Mouse (Mus musculus): ENCODE results near the gene Ppm1h. TPM values are rescaled to one million over a fixed set of nuclear protein-coding genes. Genes with fewer than 3 reads are reported as not detected.
A peak's percentile ranks its signal among the peaks of the same experiment; 100 is the strongest.

The Ppm1h gene
- total and polyA plus RNA-seq, 2 experiments from 2014 or later = 50.3 to 60.2 TPM

- Histone ChIP-seq H3K27me3 (ENCODE audit: insufficient read depth, low read length) (no peaks in the 10 kb centered on the region), H3K4me2 (ENCODE audit: low read depth, low read length) (no peak overlapping the region), H3K4me1 (ENCODE audit: insufficient read depth, low read length) (peaks cover 3% of the 10 kb centered on the region; the same call in 1 of the 2 replicates), H3K9me3 (ENCODE audit: low read length) (no peaks in the 10 kb centered on the region), H3K27ac (no peak overlapping the region), H3K9ac (replicated peaks; ENCODE audit: low read length) (no peak overlapping the region), H3K4me3 (ENCODE audit: low read length) (no peak overlapping the region), H3K36me3 (ENCODE audit: insufficient read depth, low read length) (peaks cover 5% of the 10 kb centered on the region)
- no peak for DNase-seq (ENCODE audit: low spot score)
- ATAC-seq = no peak
- TF ChIP-seq CTCF (IDR thresholded peaks at IDR 0.05; ENCODE audit: low read depth) = no peak
- WGBS = 58% methylated on average over 1 of the region's 1 CpGs
Measured at GRCm38 (mm10) chr10:122685297-122685696, 6.7 kb downstream of the Ppm1h start.

- TF ChIP-seq CTCF (IDR thresholded peaks at IDR 0.05; ENCODE audit: low read depth) = no peak
- H3K9ac ChIP-seq (replicated peaks; ENCODE audit: low read length) = no peak overlapping the region
- no peak overlapping the region for H3K4me3 ChIP-seq (ENCODE audit: low read length)
- H3K4me1 ChIP-seq (ENCODE audit: insufficient read depth, low read length) = peaks cover 3% of the 10 kb centered on the region; the same call in 1 of the 2 replicates
- no peaks in the 10 kb centered on the region for H3K27me3 ChIP-seq (ENCODE audit: insufficient read depth, low read length)
- no peaks in the 10 kb centered on the region for H3K9me3 ChIP-seq (ENCODE audit: low read length)
- 0 out of 2 replicates have a peak overlapping the region, but pooled peaks have one; percentile 11 for H3K27ac ChIP-seq
- DNase-seq (ENCODE audit: low spot score) = peak; percentile 60
- H3K36me3 ChIP-seq (ENCODE audit: insufficient read depth, low read length) = peaks cover 5% of the 10 kb centered on the region
- H3K4me2 ChIP-seq (ENCODE audit: low read depth, low read length) = no peak overlapping the region
- ATAC-seq = peak; percentile 74
- WGBS = 63% methylated on average over 19 of the region's 19 CpGs
Measured at GRCm38 (mm10) chr10:122685836-122686531, 7.4 kb downstream of the Ppm1h start.

GRCm38 (mm10) chr10:122690698-122691097 is 12.1 kb downstream of the Ppm1h start:
- H3K9me3 ChIP-seq (ENCODE audit: low read length) = no peaks in the 10 kb centered on the region
- 81% methylated on average over 6 of the region's 6 CpGs for WGBS

GRCm38 (mm10) chr10:122693158-122693777 is 14.7 kb downstream of the Ppm1h start:
- H3K4me2 ChIP-seq (ENCODE audit: low read depth, low read length) = 0 out of 2 replicates have a peak overlapping the region, but pooled peaks have one; percentile 14
- H3K9ac ChIP-seq (replicated peaks; ENCODE audit: low read length) = no peak overlapping the region
- ATAC-seq (peak; percentile 92), DNase-seq (ENCODE audit: low spot score) (peak; percentile 85)
- no peaks in the 10 kb centered on the region; the same call in 1 of the 2 replicates for H3K36me3 ChIP-seq (ENCODE audit: insufficient read depth, low read length)
- TF ChIP-seq CTCF (IDR thresholded peaks at IDR 0.05; ENCODE audit: low read depth) = no peak
- no peaks in the 10 kb centered on the region for H3K27me3 ChIP-seq (ENCODE audit: insufficient read depth, low read length)
- H3K27ac ChIP-seq = peak overlapping the region; percentile 63
- 43% methylated on average over 12 of the region's 12 CpGs for WGBS
- H3K9me3 ChIP-seq (ENCODE audit: low read length) = no peaks in the 10 kb centered on the region
- H3K4me1 ChIP-seq (ENCODE audit: insufficient read depth, low read length) = no peaks in the 10 kb centered on the region
- no peak overlapping the region for H3K4me3 ChIP-seq (ENCODE audit: low read length)

More at GRCm38 (mm10) chr10:122690698-122691097, 12.1 kb downstream of the Ppm1h start:
- Histone ChIP-seq H3K4me1 (ENCODE audit: insufficient read depth, low read length) (no peaks in the 10 kb centered on the region; the same call in 1 of the 2 replicates), H3K9ac (replicated peaks; ENCODE audit: low read length) (no peak overlapping the region), H3K36me3 (ENCODE audit: insufficient read depth, low read length) (peaks cover 5% of the 10 kb centered on the region), H3K27ac (no peak overlapping the region), H3K27me3 (ENCODE audit: insufficient read depth, low read length) (no peaks in the 10 kb centered on the region), H3K4me3 (ENCODE audit: low read length) (no peak overlapping the region), H3K4me2 (ENCODE audit: low read depth, low read length) (no peak overlapping the region)
- no peak for TF ChIP-seq CTCF (IDR thresholded peaks at IDR 0.05; ENCODE audit: low read depth)
- no peak for ATAC-seq
- DNase-seq (ENCODE audit: low spot score) = no peak

GRCm38 (mm10) chr10:122693911-122694618 is 15.5 kb downstream of the Ppm1h start:
- no peak for TF ChIP-seq CTCF (IDR thresholded peaks at IDR 0.05; ENCODE audit: low read depth)
- ATAC-seq = no peak
- Histone ChIP-seq H3K27ac (no peak overlapping the region; the same call in 1 of the 2 replicates), H3K27me3 (ENCODE audit: insufficient read depth, low read length) (no peaks in the 10 kb centered on the region), H3K4me3 (ENCODE audit: low read length) (no peak overlapping the region), H3K4me2 (ENCODE audit: low read depth, low read length) (no peak overlapping the region), H3K9me3 (ENCODE audit: low read length) (no peaks in the 10 kb centered on the region), H3K4me1 (ENCODE audit: insufficient read depth, low read length) (no peaks in the 10 kb centered on the region), H3K36me3 (ENCODE audit: insufficient read depth, low read length) (no peaks in the 10 kb centered on the region), H3K9ac (replicated peaks; ENCODE audit: low read length) (no peak overlapping the region)
- no peak for DNase-seq (ENCODE audit: low spot score)
- WGBS = 55% methylated on average over 12 of the region's 17 CpGs

- no peaks in the 10 kb centered on the region for H3K27me3 ChIP-seq (ENCODE audit: insufficient read depth, low read length)
- H3K4me3 ChIP-seq (ENCODE audit: low read length) = no peak overlapping the region
- TF ChIP-seq CTCF (IDR thresholded peaks at IDR 0.05; ENCODE audit: low read depth) = no peak
- no peaks in the 10 kb centered on the region for H3K9me3 ChIP-seq (ENCODE audit: low read length)
- no peaks in the 10 kb centered on the region for H3K36me3 ChIP-seq (ENCODE audit: insufficient read depth, low read length)
- DNase-seq (ENCODE audit: low spot score) (no peak), ATAC-seq (no peak)
- H3K4me1 ChIP-seq (ENCODE audit: insufficient read depth, low read length) = no peaks in the 10 kb centered on the region
- H3K9ac ChIP-seq (replicated peaks; ENCODE audit: low read length) = no peak overlapping the region
- no peak overlapping the region for H3K27ac ChIP-seq
- WGBS = 100% methylated on average over 1 of the region's 1 CpGs
- H3K4me2 ChIP-seq (ENCODE audit: low read depth, low read length) = no peak overlapping the region
Measured at GRCm38 (mm10) chr10:122696335-122696734, 17.8 kb downstream of the Ppm1h start.

Measured in hindbrain, postnatal 0 days (tissue).